Mouse (Mus musculus) midbrain, embryonic 13.5 days (tissue): ENCODE measurements around the gene Cdiptos. TPM values are rescaled to one million over a fixed set of nuclear protein-coding genes. Genes with fewer than 3 reads are reported as not detected.

Experiments used
- ATAC-seq: fragments of 200-750 bp; cut with Nextera tagmentation; 2 replicates; pipeline ENCODE4 v1.8.0; 2017; ENCODE audit warnings: mild to moderate bottlenecking, moderate TSS enrichment, moderate library complexity
- H3K27ac ChIP-seq: fragments of 300-500 bp; sonication (generic); 2 replicates; pipeline ENCODE4 v1.5.1; 2015; ENCODE audit warnings: inconsistent platforms, mild to moderate bottlenecking, moderate library complexity
- H3K27me3 ChIP-seq: fragments of 300-500 bp; sonication (generic); 2 replicates; pipeline ENCODE4 v1.6.1; 2015; ENCODE audit warnings: mild to moderate bottlenecking, inconsistent platforms
- H3K36me3 ChIP-seq: fragments of 300-500 bp; sonication (generic); 2 replicates; pipeline ENCODE4 v1.6.1; 2015; ENCODE audit warnings: mild to moderate bottlenecking, inconsistent platforms
- H3K4me1 ChIP-seq: fragments of 300-500 bp; sonication (generic); replicated peaks from 2 replicates; pipeline ENCODE4 v1.6.1; 2015; ENCODE audit warnings: inconsistent platforms
- H3K4me2 ChIP-seq: fragments of 300-500 bp; sonication (generic); replicated peaks from 2 replicates; pipeline ENCODE4 v1.6.1; 2015; ENCODE audit warnings: moderate library complexity, mild to moderate bottlenecking, inconsistent platforms
- H3K4me3 ChIP-seq: fragments of 300-500 bp; sonication (generic); replicated peaks from 2 replicates; pipeline ENCODE4 v1.5.1; 2015; ENCODE audit warnings: mild to moderate bottlenecking, inconsistent platforms
- H3K9ac ChIP-seq: fragments of 300-500 bp; sonication (generic); replicated peaks from 2 replicates; pipeline ENCODE4 v1.6.1; 2015; ENCODE audit warnings: mild to moderate bottlenecking, inconsistent platforms
- H3K9me3 ChIP-seq: fragments of 300-500 bp; sonication (generic); 2 replicates; pipeline ENCODE4 v1.6.1; 2016; ENCODE audit warnings: mild to moderate bottlenecking, inconsistent platforms
- WGBS: fragments of 180-500 bp; shearing (Covaris S2); methylation state at CpG from one replicate; pipeline ENCODE4 v1.1.7; 2015; 5-methylcytosine and 5-hydroxymethylcytosine counted together
- polyA plus RNA-seq: library from polyadenylated mRNA; unstranded; fragments of >200 nt; fragmentation: Nextera tagmentation; extraction: Ambion mirVana; gene quantifications from 2 replicates; pipeline ENCODE4 v1.2.1, GENCODE M21; 2015

Gene Cdiptos
- polyA plus RNA-seq, 1 experiment from 2014 or later, result 0.85 TPM

GRCm38 (mm10) chr7:127019306-127019960 lies 43.5 kb upstream of the Cdiptos start:
- no peaks in the 10 kb centered on the region for H3K27me3 ChIP-seq
- peaks cover 88% of the 10 kb centered on the region for H3K4me1 ChIP-seq
- no peak overlapping the region for H3K27ac ChIP-seq
- H3K9ac ChIP-seq, result peak overlapping the region; percentile 84
- 0 out of 2 replicates have a peak overlapping the region, but pooled peaks have one; percentile 56 for H3K4me3 ChIP-seq
- H3K36me3 ChIP-seq, result peaks cover 38% of the 10 kb centered on the region
- ATAC-seq, result no peak
- 83% methylated on average over 14 of the region's 14 CpGs for WGBS
- peak overlapping the region; percentile 85 for H3K4me2 ChIP-seq
- H3K9me3 ChIP-seq, result no peaks in the 10 kb centered on the region

- Histone ChIP-seq H3K27ac (peak overlapping the region; percentile 67; the same call in 1 of the 2 replicates), H3K4me1 (peaks cover 86% of the 10 kb centered on the region), H3K4me3 (0 out of 2 replicates have a peak overlapping the region, but pooled peaks have one; percentile 3)
These were observed 42.8 kb upstream of the Cdiptos start for GRCm38 (mm10) chr7:127018416-127019305.

GRCm38 (mm10) chr7:127017950-127018345 lies 42.0 kb upstream of the Cdiptos start:
- no peak for ATAC-seq
- no peak overlapping the region for H3K4me3 ChIP-seq
- peak overlapping the region; percentile 85; the same call in 1 of the 2 replicates for H3K4me2 ChIP-seq
- no peaks in the 10 kb centered on the region for H3K27me3 ChIP-seq
- H3K9me3 ChIP-seq, result no peaks in the 10 kb centered on the region
- peaks cover 84% of the 10 kb centered on the region for H3K4me1 ChIP-seq
- 50% methylated on average over 6 of the region's 6 CpGs for WGBS
- H3K9ac ChIP-seq, result 0 out of 2 replicates have a peak overlapping the region, but pooled peaks have one; percentile 84
- peak overlapping the region; percentile 67 for H3K27ac ChIP-seq
- peaks cover 37% of the 10 kb centered on the region for H3K36me3 ChIP-seq

More at GRCm38 (mm10) chr7:127018416-127019305, 42.8 kb upstream of the Cdiptos start:
- H3K27me3 ChIP-seq, result no peaks in the 10 kb centered on the region
- no peak for ATAC-seq
- H3K9ac ChIP-seq, result peak overlapping the region; percentile 84
- no peaks in the 10 kb centered on the region for H3K9me3 ChIP-seq
- WGBS, result 88% methylated on average over 15 of the region's 15 CpGs
- H3K36me3 ChIP-seq, result peaks cover 37% of the 10 kb centered on the region
- peak overlapping the region; percentile 85 for H3K4me2 ChIP-seq

GRCm38 (mm10) chr7:127016971-127017949 lies 41.4 kb upstream of the Cdiptos start, which contains the start of gene Pagr1a:
Gene Pagr1a, minus strand, starts transcription at chr7:127017352.
- Histone ChIP-seq H3K36me3 (peaks cover 36% of the 10 kb centered on the region), H3K27ac (peak within 1 kb of the TSS; percentile 98), H3K9me3 (no peaks in the 10 kb centered on the region), H3K4me1 (peaks cover 77% of the 10 kb centered on the region), H3K4me3 (peak within 1 kb of the TSS; percentile 80), H3K27me3 (no peaks in the 10 kb centered on the region), H3K9ac (peak within 1 kb of the TSS; percentile 93), H3K4me2 (peak within 1 kb of the TSS; percentile 89)
- 4% methylated on average over 39 of the region's 39 CpGs for WGBS
- peak; percentile 81 for ATAC-seq

- Histone ChIP-seq H3K36me3 (peaks cover 35% of the 10 kb centered on the region), H3K4me2 (peak overlapping the region; percentile 89), H3K4me3 (peak overlapping the region; percentile 80), H3K27ac (peak overlapping the region; percentile 98), H3K4me1 (peaks cover 70% of the 10 kb centered on the region), H3K27me3 (no peaks in the 10 kb centered on the region), H3K9ac (peak overlapping the region; percentile 93), H3K9me3 (no peaks in the 10 kb centered on the region)
- peak; percentile 46 for ATAC-seq
- WGBS, result 0% methylated on average over 22 of the region's 22 CpGs
These were observed 40.6 kb upstream of the Cdiptos start for GRCm38 (mm10) chr7:127016486-127016938.

- Histone ChIP-seq H3K4me2 (peak within 1 kb of the TSS; percentile 89), H3K9ac (peak within 1 kb of the TSS; percentile 93), H3K27me3 (no peaks in the 10 kb centered on the region), H3K4me1 (peaks cover 67% of the 10 kb centered on the region), H3K9me3 (no peaks in the 10 kb centered on the region), H3K4me3 (peak within 1 kb of the TSS; percentile 80), H3K27ac (peak within 1 kb of the TSS; percentile 98), H3K36me3 (peaks cover 36% of the 10 kb centered on the region)
- no peak for ATAC-seq
These were observed 40.4 kb upstream of the Cdiptos start, which contains the start of gene Pagr1b for GRCm38 (mm10) chr7:127016481-127016485. Gene Pagr1b, minus strand, starts transcription at chr7:127016484.

- WGBS, result 3% methylated on average over 10 of the region's 10 CpGs
- peak overlapping the region; percentile 93 for H3K9ac ChIP-seq
- peak overlapping the region; percentile 98 for H3K27ac ChIP-seq
- peaks cover 38% of the 10 kb centered on the region for H3K36me3 ChIP-seq
- ATAC-seq, result peak; percentile 9
- H3K4me3 ChIP-seq, result peak overlapping the region; percentile 80
- H3K9me3 ChIP-seq, result no peaks in the 10 kb centered on the region
- peak overlapping the region; percentile 89 for H3K4me2 ChIP-seq
- H3K4me1 ChIP-seq, result peaks cover 65% of the 10 kb centered on the region
- H3K27me3 ChIP-seq, result no peaks in the 10 kb centered on the region
These were observed 40.2 kb upstream of the Cdiptos start for GRCm38 (mm10) chr7:127016081-127016480.

- 94% methylated on average over 12 of the region's 12 CpGs for WGBS
- peak overlapping the region; percentile 89 for H3K4me2 ChIP-seq
- no peak for ATAC-seq
- H3K27me3 ChIP-seq, result no peaks in the 10 kb centered on the region
- H3K9me3 ChIP-seq, result no peaks in the 10 kb centered on the region
- H3K4me1 ChIP-seq, result peaks cover 54% of the 10 kb centered on the region
- H3K4me3 ChIP-seq, result peak overlapping the region; percentile 80
- no peak overlapping the region for H3K27ac ChIP-seq
- peak overlapping the region; percentile 4; the same call in 1 of the 2 replicates for H3K9ac ChIP-seq
- peaks cover 38% of the 10 kb centered on the region for H3K36me3 ChIP-seq
These were observed 39.1 kb upstream of the Cdiptos start for GRCm38 (mm10) chr7:127014993-127015392.

- peaks cover 38% of the 10 kb centered on the region for H3K36me3 ChIP-seq
- no peak for ATAC-seq
- no peaks in the 10 kb centered on the region for H3K9me3 ChIP-seq
- peak within 1 kb of the TSS; percentile 80 for H3K4me3 ChIP-seq
- H3K9ac ChIP-seq, result peak within 1 kb of the TSS; percentile 42
- H3K27ac ChIP-seq, result no peak within 1 kb of the TSS
- H3K27me3 ChIP-seq, result no peaks in the 10 kb centered on the region
- peak within 1 kb of the TSS; percentile 89 for H3K4me2 ChIP-seq
- H3K4me1 ChIP-seq, result peaks cover 48% of the 10 kb centered on the region
- 81% methylated on average over 11 of the region's 11 CpGs for WGBS
These were observed 38.4 kb upstream of the Cdiptos start, which contains the start of gene Mvp for GRCm38 (mm10) chr7:127014320-127014719. Gene Mvp, minus strand, starts transcription at chr7:127014621.

GRCm38 (mm10) chr7:127013385-127013784 lies 37.5 kb upstream of the Cdiptos start:
- ATAC-seq, result no peak
- Histone ChIP-seq H3K4me1 (peaks cover 38% of the 10 kb centered on the region), H3K4me3 (no peak overlapping the region), H3K36me3 (peaks cover 38% of the 10 kb centered on the region), H3K27me3 (no peaks in the 10 kb centered on the region), H3K4me2 (no peak overlapping the region), H3K9me3 (no peaks in the 10 kb centered on the region), H3K27ac (no peak overlapping the region), H3K9ac (no peak overlapping the region)
- WGBS, result 98% methylated on average over 6 of the region's 6 CpGs

GRCm38 (mm10) chr7:127012845-127013244 lies 36.9 kb upstream of the Cdiptos start:
- no peak overlapping the region for H3K9ac ChIP-seq
- H3K27ac ChIP-seq, result no peak overlapping the region
- 95% methylated on average over 10 of the region's 10 CpGs for WGBS
- no peaks in the 10 kb centered on the region for H3K27me3 ChIP-seq
- no peak overlapping the region for H3K4me2 ChIP-seq
- H3K4me1 ChIP-seq, result peaks cover 33% of the 10 kb centered on the region
- ATAC-seq, result no peak
- H3K9me3 ChIP-seq, result no peaks in the 10 kb centered on the region
- no peak overlapping the region for H3K4me3 ChIP-seq
- H3K36me3 ChIP-seq, result peaks cover 38% of the 10 kb centered on the region
